Mouse (Mus musculus): ENCODE data around the gene Micall1.

DNA sequence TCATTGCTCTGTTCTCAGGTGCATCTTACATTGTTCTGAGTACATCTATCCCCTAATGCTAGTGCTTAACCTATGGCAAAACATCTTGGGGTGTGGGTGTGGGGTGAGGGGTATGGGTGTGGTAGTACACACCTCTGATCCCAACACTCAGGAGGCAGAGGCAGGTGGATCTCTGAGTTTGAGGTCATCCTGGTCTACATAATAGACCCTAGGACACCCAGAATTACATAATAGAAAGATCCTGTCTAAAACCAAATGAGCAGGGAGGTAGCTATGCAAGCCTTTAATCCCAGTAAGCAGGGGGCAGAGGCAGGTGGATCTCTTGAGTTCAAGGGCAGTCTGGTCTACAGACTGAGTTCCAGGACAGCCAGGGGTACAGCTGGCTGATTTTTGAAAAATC lies 34.9 kb upstream of the Micall1 start:
- TF ChIP-seq CTCF (IDR thresholded peaks at IDR 0.05; ENCODE audit: low read depth) (no peak), EP300 (IDR thresholded peaks at IDR 0.05; ENCODE audit: low read depth) (no peak)
